Mouse (Mus musculus): ENCODE results near the gene Pla1a. TPM values are rescaled to one million over a fixed set of nuclear protein-coding genes. Genes with fewer than 3 reads are reported as not detected.

The Pla1a gene
- polyA plus RNA-seq, 1 experiment from 2014 or later: 1.1 TPM

- H3K9ac ChIP-seq (ENCODE audit: low read depth, low read length): no peak overlapping the region
- no peaks in the 10 kb centered on the region for H3K9me3 ChIP-seq (ENCODE audit: control insufficient read depth, low read length)
- H3K4me2 ChIP-seq (ENCODE audit: low read depth, low read length): no peak overlapping the region
- no peaks in the 10 kb centered on the region for H3K4me1 ChIP-seq (ENCODE audit: control insufficient read depth, insufficient read depth, low read length)
- 78% methylated on average over 7 of the region's 7 CpGs for WGBS
- no peak overlapping the region for H3K27ac ChIP-seq (replicated peaks; ENCODE audit: low read depth, low read length)
- H3K27me3 ChIP-seq (replicated peaks; ENCODE audit: control insufficient read depth, insufficient read depth, low read length): no peaks in the 10 kb centered on the region
- no peak overlapping the region for H3K4me3 ChIP-seq (ENCODE audit: low read depth, low read length)
- no peaks in the 10 kb centered on the region for H3K36me3 ChIP-seq (ENCODE audit: control insufficient read depth, insufficient read depth, low read length)
- ATAC-seq (ENCODE audit: low read depth) (no peak), DNase-seq (ENCODE audit: low spot score) (no peak)
These were observed 63.9 kb downstream of the Pla1a start for GRCm38 (mm10) chr16:38369000-38369399.

- no peak overlapping the region for H3K4me3 ChIP-seq (ENCODE audit: low read depth, low read length)
- no peak overlapping the region for H3K4me2 ChIP-seq (ENCODE audit: low read depth, low read length)
- no peaks in the 10 kb centered on the region for H3K27me3 ChIP-seq (replicated peaks; ENCODE audit: control insufficient read depth, insufficient read depth, low read length)
- H3K9me3 ChIP-seq (ENCODE audit: control insufficient read depth, low read length): no peaks in the 10 kb centered on the region
- no peak for DNase-seq (ENCODE audit: low spot score)
- ATAC-seq (ENCODE audit: low read depth): peak; percentile 19; the same call in 1 of the 2 replicates
- no peaks in the 10 kb centered on the region for H3K36me3 ChIP-seq (ENCODE audit: control insufficient read depth, insufficient read depth, low read length)
- H3K9ac ChIP-seq (ENCODE audit: low read depth, low read length): no peak overlapping the region
- H3K4me1 ChIP-seq (ENCODE audit: control insufficient read depth, insufficient read depth, low read length): no peaks in the 10 kb centered on the region
- 57% methylated on average over 10 of the region's 10 CpGs for WGBS
- H3K27ac ChIP-seq (replicated peaks; ENCODE audit: low read depth, low read length): no peak overlapping the region
These were observed 64.6 kb downstream of the Pla1a start for GRCm38 (mm10) chr16:38368336-38368735.

GRCm38 (mm10) chr16:38366231-38366630, 66.7 kb downstream of the Pla1a start:
- Histone ChIP-seq H3K27me3 (replicated peaks; ENCODE audit: control insufficient read depth, insufficient read depth, low read length) (no peaks in the 10 kb centered on the region), H3K27ac (replicated peaks; ENCODE audit: low read depth, low read length) (no peak overlapping the region), H3K4me3 (ENCODE audit: low read depth, low read length) (no peak overlapping the region), H3K4me1 (ENCODE audit: control insufficient read depth, insufficient read depth, low read length) (no peaks in the 10 kb centered on the region), H3K4me2 (ENCODE audit: low read depth, low read length) (no peak overlapping the region), H3K9ac (ENCODE audit: low read depth, low read length) (no peak overlapping the region), H3K36me3 (ENCODE audit: control insufficient read depth, insufficient read depth, low read length) (no peaks in the 10 kb centered on the region), H3K9me3 (ENCODE audit: control insufficient read depth, low read length) (no peaks in the 10 kb centered on the region)
- 80% methylated on average over 4 of the region's 4 CpGs for whole genome bisulfite sequencing
- ATAC-seq (ENCODE audit: low read depth) (no peak), DNase-seq (ENCODE audit: low spot score) (no peak)

GRCm38 (mm10) chr16:38365390-38365789, 67.6 kb downstream of the Pla1a start:
- Histone ChIP-seq H3K4me3 (ENCODE audit: low read depth, low read length) (no peak overlapping the region), H3K9me3 (ENCODE audit: control insufficient read depth, low read length) (no peaks in the 10 kb centered on the region), H3K36me3 (ENCODE audit: control insufficient read depth, insufficient read depth, low read length) (no peaks in the 10 kb centered on the region), H3K4me2 (ENCODE audit: low read depth, low read length) (no peak overlapping the region), H3K27me3 (replicated peaks; ENCODE audit: control insufficient read depth, insufficient read depth, low read length) (no peaks in the 10 kb centered on the region), H3K27ac (replicated peaks; ENCODE audit: low read depth, low read length) (no peak overlapping the region), H3K9ac (ENCODE audit: low read depth, low read length) (no peak overlapping the region), H3K4me1 (ENCODE audit: control insufficient read depth, insufficient read depth, low read length) (no peaks in the 10 kb centered on the region)
- 89% methylated on average over 10 of the region's 10 CpGs for WGBS
- ATAC-seq (ENCODE audit: low read depth) (no peak), DNase-seq (ENCODE audit: low spot score) (no peak)

- H3K9ac ChIP-seq (ENCODE audit: low read depth, low read length): no peak overlapping the region
- DNase-seq (ENCODE audit: low spot score) (no peak), ATAC-seq (ENCODE audit: low read depth) (no peak)
- no peak overlapping the region for H3K4me3 ChIP-seq (ENCODE audit: low read depth, low read length)
- WGBS: 84% methylated on average over 7 of the region's 7 CpGs
- no peak overlapping the region for H3K27ac ChIP-seq (replicated peaks; ENCODE audit: low read depth, low read length)
- H3K4me2 ChIP-seq (ENCODE audit: low read depth, low read length): 0 out of 2 replicates have a peak overlapping the region, but pooled peaks have one; percentile 15
- no peaks in the 10 kb centered on the region for H3K27me3 ChIP-seq (replicated peaks; ENCODE audit: control insufficient read depth, insufficient read depth, low read length)
- no peaks in the 10 kb centered on the region for H3K9me3 ChIP-seq (ENCODE audit: control insufficient read depth, low read length)
- H3K4me1 ChIP-seq (ENCODE audit: control insufficient read depth, insufficient read depth, low read length): no peaks in the 10 kb centered on the region
- H3K36me3 ChIP-seq (ENCODE audit: control insufficient read depth, insufficient read depth, low read length): no peaks in the 10 kb centered on the region
These were observed 69.3 kb downstream of the Pla1a start for GRCm38 (mm10) chr16:38363657-38364056.

- no peak overlapping the region for H3K4me3 ChIP-seq (ENCODE audit: low read depth, low read length)
- H3K4me1 ChIP-seq (ENCODE audit: control insufficient read depth, insufficient read depth, low read length): no peaks in the 10 kb centered on the region
- ATAC-seq (ENCODE audit: low read depth) (no peak), DNase-seq (ENCODE audit: low spot score) (no peak)
- no peak overlapping the region for H3K9ac ChIP-seq (ENCODE audit: low read depth, low read length)
- no peaks in the 10 kb centered on the region for H3K27me3 ChIP-seq (replicated peaks; ENCODE audit: control insufficient read depth, insufficient read depth, low read length)
- no peak overlapping the region for H3K27ac ChIP-seq (replicated peaks; ENCODE audit: low read depth, low read length)
- no peaks in the 10 kb centered on the region for H3K9me3 ChIP-seq (ENCODE audit: control insufficient read depth, low read length)
- H3K36me3 ChIP-seq (ENCODE audit: control insufficient read depth, insufficient read depth, low read length): no peaks in the 10 kb centered on the region
- no peak overlapping the region for H3K4me2 ChIP-seq (ENCODE audit: low read depth, low read length)
- WGBS: 86% methylated on average over 3 of the region's 3 CpGs
These were observed 69.7 kb downstream of the Pla1a start for GRCm38 (mm10) chr16:38363256-38363595.

GRCm38 (mm10) chr16:38362493-38363255, 70.3 kb downstream of the Pla1a start:
- Histone ChIP-seq H3K4me3 (ENCODE audit: low read depth, low read length) (no peak overlapping the region), H3K9me3 (ENCODE audit: control insufficient read depth, low read length) (no peaks in the 10 kb centered on the region), H3K27ac (replicated peaks; ENCODE audit: low read depth, low read length) (peak overlapping the region; percentile 34; the same call in 1 of the 2 replicates), H3K9ac (ENCODE audit: low read depth, low read length) (no peak overlapping the region), H3K36me3 (ENCODE audit: control insufficient read depth, insufficient read depth, low read length) (no peaks in the 10 kb centered on the region), H3K4me2 (ENCODE audit: low read depth, low read length) (peak overlapping the region; percentile 28), H3K27me3 (replicated peaks; ENCODE audit: control insufficient read depth, insufficient read depth, low read length) (no peaks in the 10 kb centered on the region), H3K4me1 (ENCODE audit: control insufficient read depth, insufficient read depth, low read length) (no peaks in the 10 kb centered on the region)
- ATAC-seq (ENCODE audit: low read depth): no peak
- no peak for DNase-seq (ENCODE audit: low spot score)
- 69% methylated on average over 20 of the region's 20 CpGs for WGBS

- H3K4me3 ChIP-seq (ENCODE audit: low read depth, low read length): no peak within 1 kb of the TSS
- DNase-seq (ENCODE audit: low spot score): peak; percentile 20
- no peak for ATAC-seq (ENCODE audit: low read depth)
- 26% methylated on average over 10 of the region's 10 CpGs for WGBS
- H3K9ac ChIP-seq (ENCODE audit: low read depth, low read length): no peak within 1 kb of the TSS
- H3K27me3 ChIP-seq (replicated peaks; ENCODE audit: control insufficient read depth, insufficient read depth, low read length): no peaks in the 10 kb centered on the region
- peak within 1 kb of the TSS; percentile 34; the same call in 1 of the 2 replicates for H3K27ac ChIP-seq (replicated peaks; ENCODE audit: low read depth, low read length)
- H3K4me1 ChIP-seq (ENCODE audit: control insufficient read depth, insufficient read depth, low read length): no peaks in the 10 kb centered on the region
- no peaks in the 10 kb centered on the region for H3K9me3 ChIP-seq (ENCODE audit: control insufficient read depth, low read length)
- H3K36me3 ChIP-seq (ENCODE audit: control insufficient read depth, insufficient read depth, low read length): no peaks in the 10 kb centered on the region
- peak within 1 kb of the TSS; percentile 28 for H3K4me2 ChIP-seq (ENCODE audit: low read depth, low read length)
These were observed 71.0 kb downstream of the Pla1a start, which contains the start of gene Popdc2 for GRCm38 (mm10) chr16:38361933-38362332. Gene Popdc2, plus strand, starts transcription at chr16:38362209.

- Histone ChIP-seq H3K4me3 (ENCODE audit: low read depth, low read length) (no peak overlapping the region), H3K9ac (ENCODE audit: low read depth, low read length) (no peak overlapping the region), H3K36me3 (ENCODE audit: control insufficient read depth, insufficient read depth, low read length) (no peaks in the 10 kb centered on the region), H3K27ac (replicated peaks; ENCODE audit: low read depth, low read length) (no peak overlapping the region), H3K4me2 (ENCODE audit: low read depth, low read length) (no peak overlapping the region), H3K27me3 (replicated peaks; ENCODE audit: control insufficient read depth, insufficient read depth, low read length) (no peaks in the 10 kb centered on the region), H3K9me3 (ENCODE audit: control insufficient read depth, low read length) (no peaks in the 10 kb centered on the region), H3K4me1 (ENCODE audit: control insufficient read depth, insufficient read depth, low read length) (no peaks in the 10 kb centered on the region)
- WGBS: 11% methylated on average over 2 of the region's 2 CpGs
- DNase-seq (ENCODE audit: low spot score) (peak; percentile 61), ATAC-seq (ENCODE audit: low read depth) (peak; percentile 80)
These were observed 72.6 kb downstream of the Pla1a start for GRCm38 (mm10) chr16:38360317-38360716.
